Mouse (Mus musculus) heart, adult 18-20 months (tissue): ENCODE measurements around the gene Gclc. TPM values are rescaled to one million over a fixed set of nuclear protein-coding genes. Genes with fewer than 3 reads are reported as not detected.

Experiments used
- total RNA-seq, 2 experiments: library from RNA; stranded (reverse); gene quantifications; 2 replicates each; pipeline ENCODE4 v1.2.3; 2021

Gene Gclc
- total RNA-seq, 2 experiments from 2014 or later, result 11.6 to 13.5 TPM

Other genes starting within 250 kb of the Gclc start
- 10 to 100 TPM; 14.3 to 16.9 TPM for gene Lrrc1, start 209.7 kb upstream of the Gclc start, total RNA-seq
- 100 to 1,000 TPM; 112 to 126 TPM for gene Klhl31, start 118.0 kb upstream of the Gclc start, total RNA-seq
- 10 to 100 TPM; 37.3 to 39.0 TPM for gene Elovl5, start 162.8 kb downstream of the Gclc start, total RNA-seq